Mouse (Mus musculus) lung, adult 2 months (tissue): Measurements from ENCODE around the gene Sgce.

ENCODE experiments used
- CTCF ChIP-seq: fragments of 200-500 bp; IDR thresholded peaks from 2 replicates; pipeline ENCODE4 v1.5.1; 2011; ENCODE audit warnings: mild to moderate bottlenecking, low read length, control low read depth; ENCODE audit not compliant: insufficient read depth
- POLR2A ChIP-seq: fragments of 200-500 bp; IDR thresholded peaks from 2 replicates; pipeline ENCODE4 v1.6.1; 2011; ENCODE audit warnings: low read depth, mild to moderate bottlenecking, control low read depth, low read length, borderline replicate concordance; ENCODE audit errors: extremely low read depth

- TF ChIP-seq CTCF (no peak), POLR2A (no peak)
Measured at GRCm38 (mm10) chr6:4738034-4738629, 8.9 kb downstream of the Sgce start.
